ENCODE assay signal across 9 mouse cellular contexts in the genomic region with DNA sequence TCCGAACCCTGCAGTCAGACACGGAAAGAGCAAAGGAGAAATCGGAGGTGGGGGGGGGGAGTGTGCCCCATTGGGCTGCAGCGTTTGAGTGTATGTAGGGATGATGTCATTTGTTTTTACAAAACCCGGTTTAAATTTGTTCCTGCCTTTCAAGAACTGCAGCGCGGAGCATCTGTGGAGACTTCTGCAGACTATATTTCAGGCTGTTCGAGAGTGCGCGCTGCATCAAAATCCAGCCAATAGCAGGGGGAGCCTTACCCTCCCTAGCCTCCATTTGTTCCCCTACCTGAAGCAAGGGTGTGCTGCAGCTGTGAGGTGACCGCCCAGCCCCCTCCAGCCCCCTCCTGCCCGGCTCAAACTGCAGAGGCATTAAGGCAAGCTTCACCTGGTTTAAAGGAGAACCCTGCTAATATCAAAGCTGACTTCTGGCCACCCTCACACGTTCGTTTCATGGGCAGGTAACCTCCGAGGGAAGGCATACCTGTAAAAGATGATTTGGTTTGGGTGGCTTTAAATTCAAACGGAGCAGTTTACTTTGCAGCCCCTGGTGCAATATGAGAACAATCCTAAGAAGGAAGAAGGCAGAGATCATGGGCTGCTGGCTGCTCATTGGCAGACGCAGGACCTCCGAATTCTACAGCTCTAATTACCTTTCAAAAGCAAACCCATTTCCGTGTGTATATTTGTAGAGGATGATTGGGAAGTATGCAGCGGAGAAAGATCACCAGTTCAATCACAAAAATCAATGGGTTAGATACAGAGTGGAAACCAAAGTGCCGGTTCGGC.
A peak's percentile ranks its signal among the peaks of the same experiment; 100 is the strongest.
DNase-seq lines count a peak whose midpoint lies in the region; ATAC-seq and TF ChIP-seq lines count a peak whose summit lies in the region.
"Had no signal": no experiment of that assay in that cellular context is flagged by ENCODE, and none has a peak within 500 bp of the region (broad histone marks: within the 10 kb centered on the region; RNA-seq: fewer than 3 reads in every experiment).

No protein-coding gene starts in this region.

- no peaks in the 10 kb centered on the region for H3K27me3 ChIP-seq in embryonic facial prominence, embryonic 13.5 days
- 0 out of 2 replicates have a peak, but pooled peaks cover 6% of the 10 kb centered on the region for H3K27me3 ChIP-seq in liver, embryonic 13.5 days
- no peaks in the 10 kb centered on the region for H3K27me3 ChIP-seq in stomach, embryonic 14.5 days (ENCODE audit: control insufficient read depth, insufficient read depth, low read length)

- no peaks in the 10 kb centered on the region for H3K9me3 ChIP-seq in embryonic facial prominence, embryonic 13.5 days
- H3K9me3 ChIP-seq in liver, embryonic 13.5 days (replicated peaks): no peaks in the 10 kb centered on the region
- no peaks in the 10 kb centered on the region for H3K9me3 ChIP-seq in stomach, embryonic 14.5 days (ENCODE audit: control insufficient read depth, low read depth, low read length)

- H3K4me1 ChIP-seq in embryonic facial prominence, embryonic 13.5 days: peaks cover 13% of the 10 kb centered on the region
- H3K4me1 ChIP-seq in liver, embryonic 13.5 days (replicated peaks): no peaks in the 10 kb centered on the region
- peaks cover 5% of the 10 kb centered on the region; the same call in 1 of the 2 replicates for H3K4me1 ChIP-seq in stomach, embryonic 14.5 days (ENCODE audit: control insufficient read depth, insufficient read depth, low read length)

- ATAC-seq in embryonic facial prominence, embryonic 13.5 days (ENCODE audit: insufficient number of reproducible peaks, insufficient read depth, low FRiP score, low TSS enrichment, low read depth): peak; percentile 93
- no peak for ATAC-seq in liver, embryonic 13.5 days (ENCODE audit: low read depth)
- peak; percentile 88 for ATAC-seq in stomach, embryonic 14.5 days (ENCODE audit: insufficient number of reproducible peaks, insufficient read depth, low FRiP score, low read depth)

- peak; percentile 25 to 36 for DNase-seq in layer of hippocampus, adult 2 months (ENCODE audit: low spot score in 2 of 2)
- no peak for DNase-seq in layer of hippocampus, adult 9-10 months (ENCODE audit: low spot score)
- DNase-seq in kidney, adult 18-20 months: peak; percentile 30
- no peak for DNase-seq in liver, embryonic 13.5 days
- DNase-seq in ovary, postnatal 14 days (ENCODE audit: low spot score): no peak
- no peak for DNase-seq in adipocyte (ENCODE audit: low spot score)

- H3K9ac ChIP-seq in embryonic facial prominence, embryonic 13.5 days: peak overlapping the region; percentile 63
- no peak overlapping the region for H3K9ac ChIP-seq in liver, embryonic 13.5 days
- H3K9ac ChIP-seq in stomach, embryonic 14.5 days (replicated peaks; ENCODE audit: low read depth, low read length): no peak overlapping the region

- H3K36me3 ChIP-seq in embryonic facial prominence, embryonic 13.5 days: no peaks in the 10 kb centered on the region
- no peaks in the 10 kb centered on the region for H3K36me3 ChIP-seq in liver, embryonic 13.5 days
- no peaks in the 10 kb centered on the region for H3K36me3 ChIP-seq in stomach, embryonic 14.5 days (ENCODE audit: control insufficient read depth, insufficient read depth, low read length)

- H3K4me2 ChIP-seq in embryonic facial prominence, embryonic 13.5 days: peak overlapping the region; percentile 87
- H3K4me2 ChIP-seq in liver, embryonic 13.5 days: peak overlapping the region; percentile 52
- peak overlapping the region; percentile 62 for H3K4me2 ChIP-seq in stomach, embryonic 14.5 days (replicated peaks; ENCODE audit: low read depth, low read length)

- TF ChIP-seq CTCF in layer of hippocampus, adult 2 months (conservative IDR thresholded peaks at IDR 0.05): no peak

- WGBS in embryonic facial prominence, embryonic 13.5 days: 5% methylated on average over 22 of the region's 22 CpGs
- 9% methylated on average over 22 of the region's 22 CpGs for WGBS in liver, embryonic 13.5 days (ENCODE audit: insufficient replicate concordance)
- 6% methylated on average over 22 of the region's 22 CpGs for WGBS in stomach, embryonic 14.5 days

- peak overlapping the region; percentile 46; the same call in 1 of the 2 replicates for H3K27ac ChIP-seq in layer of hippocampus, adult 2 months
- H3K27ac ChIP-seq in embryonic facial prominence, embryonic 13.5 days: peak overlapping the region; percentile 33; the same call in 1 of the 2 replicates
- no peak overlapping the region for H3K27ac ChIP-seq in liver, embryonic 13.5 days
- no peak overlapping the region; the same call in 1 of the 2 replicates for H3K27ac ChIP-seq in stomach, embryonic 14.5 days (ENCODE audit: low read length)
- H3K27ac ChIP-seq: macrophage had no signal

- peak overlapping the region; percentile 45 for H3K4me3 ChIP-seq in layer of hippocampus, adult 2 months
- H3K4me3 ChIP-seq in embryonic facial prominence, embryonic 13.5 days: peak overlapping the region; percentile 45
- peak overlapping the region; percentile 26 for H3K4me3 ChIP-seq in liver, embryonic 13.5 days (replicated peaks)
- peak overlapping the region; percentile 29 for H3K4me3 ChIP-seq in stomach, embryonic 14.5 days (ENCODE audit: low read depth, low read length)

Comparison
In these comparisons a context has a peak if more than half of its experiments do, and no peak if none do; other contexts are left out.
1. DNase-seq: peak in layer of hippocampus, adult 2 months (2 of 2) and kidney, adult 18-20 months (single experiment); none in layer of hippocampus, adult 9-10 months (single experiment), liver, embryonic 13.5 days (single experiment), ovary, postnatal 14 days (single experiment) and adipocyte (single experiment).
2. H3K27ac ChIP-seq: peak in layer of hippocampus, adult 2 months (single experiment) and embryonic facial prominence, embryonic 13.5 days (single experiment); none in liver, embryonic 13.5 days (single experiment) and stomach, embryonic 14.5 days (single experiment).
3. Peak in every context shown above with its lines, with median percentiles within 50 percentile points of each other: H3K4me3 ChIP-seq and H3K4me2 ChIP-seq.